Mouse (Mus musculus) cerebellum, postnatal 10 days (tissue): Measurements from ENCODE around the gene Pxn.
A peak's percentile ranks its signal among the peaks of the same experiment; 100 is the strongest.

Experiments used
- DNase-seq, 2 experiments: peaks; one replicate each; pipeline ENCODE4 v3.0.0; 2021; ENCODE audit warnings: mixed read lengths in 2 of 2

Pxn gene

GRCm38 (mm10) chr5:115529742-115530446 lies 23.4 kb downstream of the Pxn start:
- DNase-seq: peak; percentile 61 to 67

DNA sequence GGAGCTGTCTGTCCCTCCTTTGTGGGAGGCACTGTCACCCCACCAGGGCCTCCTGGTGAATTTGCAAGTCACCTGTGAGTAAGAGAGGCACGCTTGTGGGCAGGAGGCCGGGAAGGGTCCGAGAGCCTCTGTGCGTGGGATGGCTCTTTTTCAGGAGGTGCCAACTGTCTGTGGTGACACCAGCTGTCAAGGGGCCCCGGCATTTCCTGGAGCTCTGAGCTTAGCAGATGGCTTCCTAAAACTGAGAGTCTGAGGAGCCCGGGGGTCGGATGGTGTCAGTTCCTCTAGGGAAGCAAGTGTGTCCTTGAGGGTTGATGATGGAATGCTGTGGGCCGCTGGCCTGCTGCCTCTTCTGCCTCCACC lies 24.0 kb downstream of the Pxn start:
- peak; percentile 90 to 92 for DNase-seq

DNA sequence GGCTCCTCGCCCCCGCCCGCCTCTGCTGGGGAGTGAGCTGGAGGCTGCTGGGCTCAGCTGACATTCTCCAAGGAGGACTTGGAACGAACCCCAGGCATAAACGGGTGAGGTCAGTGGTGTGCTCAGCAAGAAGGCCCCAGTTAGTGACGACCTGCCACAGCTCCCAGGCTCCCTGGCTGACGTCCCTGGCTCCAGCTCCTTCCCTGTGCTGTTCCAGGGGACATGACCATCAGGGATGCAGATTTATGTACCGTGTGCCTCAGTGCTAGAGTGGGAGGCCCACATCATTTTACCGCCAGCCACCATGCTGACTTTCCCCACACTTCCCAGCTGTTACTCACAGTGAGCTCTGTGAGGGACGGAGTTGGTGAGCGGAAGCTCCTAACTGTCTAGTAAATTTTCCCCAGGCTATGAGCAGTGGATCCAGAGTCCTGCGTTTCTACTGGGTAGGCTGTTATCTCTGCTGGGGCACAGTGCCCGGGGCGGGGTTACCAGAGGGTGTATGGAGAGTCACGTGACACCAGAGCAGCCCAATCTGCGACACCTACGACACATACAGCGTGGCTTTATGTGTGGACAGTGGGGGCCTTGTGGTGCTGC lies 25.3 kb downstream of the Pxn start:
- peak; percentile 88 to 90 for DNase-seq

DNA sequence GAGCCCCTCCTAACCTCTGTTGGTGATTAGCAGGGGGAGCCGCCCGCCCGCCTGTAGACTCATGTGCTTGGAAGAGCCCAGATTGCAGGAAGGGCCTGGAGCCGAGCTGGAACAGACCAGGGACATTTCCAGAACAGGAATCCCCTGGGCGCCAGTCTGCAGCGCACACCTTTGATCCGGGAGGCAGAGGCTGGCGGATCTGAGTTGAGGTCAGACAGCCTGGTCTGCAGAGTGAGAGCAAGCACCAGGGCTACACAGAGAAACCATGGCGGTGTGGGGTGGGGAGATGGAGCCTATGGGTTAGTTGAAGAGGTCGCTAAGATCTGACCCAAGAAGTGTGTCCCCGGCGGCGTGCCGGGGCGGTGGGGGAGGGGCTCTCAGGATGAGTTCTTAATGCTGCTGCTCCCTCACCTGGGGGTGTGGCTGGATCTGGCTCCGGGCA lies 27.8 kb downstream of the Pxn start:
- DNase-seq: no peak

GRCm38 (mm10) chr5:115534856-115535255 lies 28.4 kb downstream of the Pxn start:
- no peak for DNase-seq

GRCm38 (mm10) chr5:115535635-115536034 lies 29.2 kb downstream of the Pxn start:
- peak in 1 of 2 experiments; percentile 41 for DNase-seq

GRCm38 (mm10) chr5:115538017-115538692 lies 31.7 kb downstream of the Pxn start:
- peak; percentile 63 to 64 for DNase-seq

DNA sequence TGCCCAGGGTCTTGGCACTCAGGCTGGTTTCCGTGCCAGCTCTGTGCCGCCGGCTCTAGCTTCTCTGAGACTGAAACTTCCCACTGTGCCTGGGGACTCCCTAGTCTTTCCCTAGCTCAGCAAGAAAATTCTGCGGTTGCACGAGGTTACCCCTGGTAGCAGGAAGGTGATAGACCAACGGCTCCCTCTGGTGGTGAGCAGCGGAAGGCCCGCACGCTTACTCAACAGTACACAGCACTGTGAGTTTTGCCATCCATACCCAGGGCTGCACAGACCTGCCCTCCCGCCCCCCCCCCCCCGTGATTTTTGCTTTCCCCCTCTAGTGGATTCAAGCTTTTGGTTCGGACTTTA lies 32.2 kb downstream of the Pxn start:
- peak; percentile 97 to 98 for DNase-seq

- DNase-seq: no peak
Observed at GRCm38 (mm10) chr5:115542635-115543384, 36.3 kb downstream of the Pxn start.

DNA sequence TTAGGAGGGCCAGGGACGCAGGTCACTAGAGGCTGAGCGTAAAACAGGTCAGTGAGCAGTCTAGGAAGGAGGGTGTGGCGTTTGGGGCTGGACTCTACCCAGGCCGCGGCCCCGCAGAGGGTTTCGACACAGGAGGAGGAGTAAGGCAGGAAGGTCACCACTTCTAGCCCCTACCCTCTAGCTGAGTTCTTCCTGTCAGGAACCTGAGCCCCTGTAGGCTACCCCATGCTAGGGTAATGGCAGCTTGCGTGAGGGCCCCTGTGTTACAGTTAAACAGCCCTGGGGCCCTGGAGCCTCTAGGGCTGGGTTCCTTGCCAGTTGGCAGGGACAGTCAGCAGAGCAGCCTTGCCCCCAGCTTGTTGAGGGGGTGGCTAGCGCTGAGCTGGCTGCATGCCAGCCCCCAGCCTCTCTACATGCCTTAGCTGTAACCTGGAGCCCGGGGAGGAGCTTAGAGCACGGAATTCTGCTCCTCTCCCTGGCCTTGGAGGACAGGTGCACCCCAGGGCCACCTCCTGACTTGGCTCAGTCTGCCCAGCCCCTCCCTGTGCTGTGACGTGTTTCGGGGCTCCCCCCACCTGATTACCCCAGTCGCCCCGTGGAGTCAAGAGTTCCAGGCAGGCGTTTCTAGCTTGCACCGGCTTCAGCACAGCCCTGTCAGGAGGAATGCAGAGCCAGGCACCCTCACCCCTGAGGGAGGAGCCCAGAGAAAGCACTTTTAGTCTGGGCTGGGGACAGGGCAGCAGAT lies 37.2 kb downstream of the Pxn start:
- peak; percentile 82 to 88 for DNase-seq

DNA sequence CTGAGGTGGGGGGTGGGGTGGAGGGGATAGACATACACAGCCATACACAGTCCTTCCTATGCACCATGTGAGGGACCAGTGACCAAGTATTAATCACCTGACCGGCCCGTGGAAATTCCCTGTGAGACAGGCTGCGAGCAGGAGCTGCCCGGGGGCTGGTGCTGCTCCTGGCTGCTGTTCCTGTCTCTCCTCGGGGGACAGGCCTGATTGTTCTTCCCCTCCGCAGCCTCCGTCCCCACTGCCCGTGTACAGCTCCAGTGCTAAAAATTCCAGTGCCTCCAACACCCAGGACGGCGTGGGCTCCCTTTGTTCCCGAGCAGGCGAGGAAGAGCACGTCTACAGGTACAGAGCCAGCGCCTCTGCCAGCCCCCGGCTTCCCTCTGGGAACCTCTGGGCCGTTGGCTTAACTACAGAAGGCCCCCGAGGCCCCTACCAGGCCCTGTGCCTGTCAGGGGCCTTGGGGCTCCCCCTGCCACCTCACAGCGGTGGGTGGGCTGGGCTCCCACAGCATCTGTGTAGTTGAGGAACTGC lies 38.2 kb downstream of the Pxn start:
- no peak for DNase-seq

DNA sequence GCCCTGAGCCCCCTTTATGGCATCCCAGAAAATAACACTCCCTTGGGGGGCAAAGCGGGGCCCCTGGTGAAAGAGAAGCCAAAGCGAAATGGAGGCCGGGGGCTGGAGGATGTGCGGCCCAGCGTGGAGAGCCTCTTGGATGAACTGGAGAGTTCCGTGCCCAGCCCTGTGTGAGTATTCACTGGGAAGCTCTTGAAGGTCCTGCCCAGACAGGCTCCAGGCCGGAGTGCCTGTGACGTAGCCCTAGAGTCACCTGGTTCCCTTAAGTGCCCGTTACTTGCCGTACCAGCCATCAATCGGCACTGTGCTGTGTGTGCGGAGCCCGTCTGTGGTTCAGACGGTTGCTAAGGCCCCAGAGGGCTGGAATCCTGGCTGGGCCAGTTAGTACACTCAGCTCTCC lies 39.2 kb downstream of the Pxn start:
- DNase-seq: no peak

DNA sequence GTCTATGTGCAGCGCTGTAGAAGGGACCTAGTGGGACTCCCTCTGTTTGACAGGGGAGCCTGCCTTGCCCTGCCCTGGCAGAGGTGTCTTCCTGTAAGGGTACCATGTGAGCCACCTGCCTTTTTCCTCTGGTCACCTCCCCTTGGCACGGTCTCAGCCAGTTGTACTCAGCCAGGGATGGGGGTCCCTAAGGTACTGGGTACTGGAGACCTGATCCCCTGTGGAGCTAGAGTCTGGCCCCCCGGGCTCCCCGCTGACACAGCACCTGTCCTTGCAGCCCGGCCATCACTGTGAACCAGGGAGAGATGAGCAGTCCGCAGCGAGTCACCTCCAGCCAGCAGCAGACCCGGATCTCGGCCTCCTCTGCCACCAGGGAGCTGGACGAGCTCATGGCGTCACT lies 40.1 kb downstream of the Pxn start:
- DNase-seq: peak in 1 of 2 experiments; percentile 53

DNA sequence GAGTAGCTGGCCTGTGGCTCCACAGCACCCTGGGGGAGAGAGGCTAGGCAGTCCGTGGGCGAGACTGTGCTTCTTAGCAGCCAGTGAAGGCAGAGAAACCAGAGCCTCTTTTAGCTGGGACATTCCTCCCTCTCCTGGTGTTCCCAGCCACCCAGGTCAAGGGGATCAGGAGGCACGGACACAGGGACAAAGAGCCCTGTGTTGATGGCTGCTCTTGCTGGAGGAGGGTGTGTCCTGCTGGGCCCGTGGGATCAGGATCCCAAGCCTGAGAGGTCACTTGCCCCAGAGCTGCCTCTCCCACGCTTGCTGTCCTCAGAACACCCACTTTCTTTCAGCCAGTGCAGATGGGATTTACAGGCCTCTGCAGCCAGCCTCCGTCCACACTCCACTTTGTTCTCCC lies 40.5 kb downstream of the Pxn start:
- DNase-seq: no peak

GRCm38 (mm10) chr5:115547421-115547820 lies 40.9 kb downstream of the Pxn start:
- DNase-seq: no peak

- DNase-seq: no peak
Observed at GRCm38 (mm10) chr5:115548501-115549285, 42.2 kb downstream of the Pxn start.

DNA sequence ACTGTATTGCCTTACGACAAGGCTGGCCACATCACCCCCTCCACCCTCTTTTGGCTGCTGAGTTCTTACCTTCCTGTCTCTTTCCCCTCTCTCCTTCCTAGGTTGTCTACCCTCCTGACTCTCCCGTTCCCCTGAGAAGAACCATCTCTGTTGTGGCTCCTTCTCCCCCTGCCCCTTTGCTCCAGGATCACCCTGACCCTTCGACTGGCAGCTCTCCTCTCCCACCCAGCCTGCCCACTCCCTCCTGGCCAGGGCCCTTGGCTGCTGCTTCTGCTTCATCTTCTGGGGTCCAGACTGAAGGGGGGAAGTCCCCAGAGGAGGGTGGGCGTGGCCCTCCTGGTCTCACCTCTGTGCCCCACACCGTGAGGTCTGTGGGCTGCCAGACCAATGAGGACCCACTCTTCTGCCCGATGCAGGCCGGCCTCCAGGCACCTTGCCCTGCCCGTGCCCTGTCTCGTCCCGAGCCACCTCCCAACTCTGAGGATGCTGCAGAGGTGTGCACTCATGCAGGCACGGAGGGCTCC lies 44.1 kb downstream of the Pxn start:
- DNase-seq: no peak

GRCm38 (mm10) chr5:115551386-115551785 lies 44.9 kb downstream of the Pxn start:
- DNase-seq: no peak

DNA sequence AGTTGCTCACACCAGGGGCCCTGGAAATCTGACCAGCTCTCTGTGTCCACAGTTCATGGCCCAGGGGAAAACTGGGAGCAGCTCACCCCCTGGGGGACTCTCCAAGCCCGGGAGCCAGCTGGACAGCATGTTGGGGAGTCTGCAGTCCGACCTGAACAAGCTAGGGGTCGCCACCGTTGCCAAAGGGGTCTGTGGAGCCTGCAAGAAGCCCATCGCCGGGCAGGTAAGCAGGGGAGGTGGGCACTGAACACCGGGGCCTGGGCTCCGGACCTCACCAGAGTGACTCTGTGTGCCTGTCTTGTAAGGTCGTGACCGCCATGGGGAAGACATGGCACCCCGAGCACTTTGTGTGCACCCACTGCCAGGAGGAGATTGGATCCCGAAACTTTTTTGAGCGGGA lies 45.3 kb downstream of the Pxn start:
- DNase-seq: no peak

- no peak for DNase-seq
Observed at GRCm38 (mm10) chr5:115553801-115554420, 47.4 kb downstream of the Pxn start.
